Mouse (Mus musculus): ENCODE measurements around the gene Unc119b. TPM values are rescaled to one million over a fixed set of nuclear protein-coding genes. Genes with fewer than 3 reads are reported as not detected.
"Not testable (repeated sequence)": the region's sequence is repeated elsewhere in the genome, so short reads cannot be mapped to it uniquely, and the experiment has no call there.

Gene Unc119b
- total RNA-seq, 2 experiments from 2014 or later, result 26.8 to 30.9 TPM

GRCm38 (mm10) chr5:115158040-115158983 lies 23.5 kb upstream of the Unc119b start, which contains the start of gene Mlec:
Gene Mlec (minus strand): TSS chr5:115158179.
- DNase-seq (ENCODE audit: extremely low spot score in 1 of 2, low spot score in 1 of 2), result peak; percentile 92 to 99

- DNase-seq (ENCODE audit: extremely low spot score in 1 of 2, low spot score in 1 of 2), result no peak
Measured at GRCm38 (mm10) chr5:115156933-115157589, 22.3 kb upstream of the Unc119b start.

DNA sequence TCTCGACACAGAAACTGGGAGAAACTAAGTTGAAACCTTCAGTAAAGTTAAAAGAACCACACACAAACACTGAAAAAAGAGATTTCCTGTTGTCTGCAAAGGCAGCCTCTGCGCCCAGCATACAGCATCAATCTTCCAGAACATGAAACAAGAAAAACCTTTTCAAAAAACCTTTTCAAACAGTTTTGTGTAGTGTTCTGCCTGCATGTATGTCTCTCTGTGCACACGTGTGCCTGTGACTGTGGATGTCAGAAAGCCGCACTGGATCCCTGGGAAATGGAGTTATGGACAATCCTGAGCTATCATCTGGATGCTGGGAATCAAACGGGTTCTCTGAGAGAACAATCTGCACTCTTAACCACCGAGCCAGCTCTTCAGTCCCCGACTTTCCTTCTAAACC lies 21.6 kb upstream of the Unc119b start:
- no peak for DNase-seq (ENCODE audit: extremely low spot score in 1 of 2, low spot score in 1 of 2)

DNA sequence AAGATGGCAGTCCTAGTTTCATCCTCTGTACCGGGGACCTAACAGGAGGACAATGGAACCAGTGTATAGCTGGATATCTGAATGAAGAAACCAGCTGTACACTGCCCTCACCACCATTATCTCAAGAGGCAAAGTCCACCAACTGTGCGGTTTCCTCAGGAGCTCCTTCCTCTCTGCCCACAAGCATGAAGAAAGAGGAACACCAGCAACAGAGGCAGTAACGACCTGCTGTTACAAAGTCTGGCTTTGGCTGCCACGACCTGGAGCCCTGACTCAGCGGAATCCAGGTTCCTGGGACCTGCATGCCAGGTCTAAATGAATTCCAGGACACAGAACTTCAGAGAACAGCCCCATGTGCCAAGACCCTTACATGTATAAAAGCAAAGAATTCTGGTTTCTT lies 21.1 kb upstream of the Unc119b start:
- DNase-seq (ENCODE audit: extremely low spot score in 1 of 2, low spot score in 1 of 2), result no peak

- no peak for DNase-seq (ENCODE audit: extremely low spot score in 1 of 2, low spot score in 1 of 2)
Measured at GRCm38 (mm10) chr5:115155156-115155631, 20.4 kb upstream of the Unc119b start.

GRCm38 (mm10) chr5:115152132-115152956 lies 17.6 kb upstream of the Unc119b start:
- no peak for DNase-seq (ENCODE audit: extremely low spot score in 1 of 2, low spot score in 1 of 2)

DNA sequence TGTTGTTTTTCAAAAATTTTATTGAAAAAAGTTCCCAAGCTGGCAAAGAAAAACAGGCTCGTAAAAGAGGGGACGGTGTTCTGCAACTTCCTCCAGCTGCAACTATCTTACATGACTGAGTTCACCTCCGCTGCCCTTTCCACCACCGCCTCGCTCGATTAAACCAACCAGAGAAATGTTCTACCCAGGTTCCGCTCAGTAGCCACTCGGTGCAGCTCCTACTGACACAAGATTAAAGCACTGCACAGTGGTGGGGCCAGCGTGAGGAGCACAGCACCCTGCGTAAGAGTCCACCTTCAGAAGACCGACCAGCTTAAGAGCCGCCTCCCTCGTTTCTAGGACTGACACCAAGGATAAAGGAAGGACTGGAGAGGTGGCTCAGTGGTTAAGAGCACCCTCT lies 16.7 kb upstream of the Unc119b start:
- DNase-seq (ENCODE audit: extremely low spot score in 1 of 2, low spot score in 1 of 2), result no peak

GRCm38 (mm10) chr5:115150991-115151390 lies 16.2 kb upstream of the Unc119b start:
- no peak for DNase-seq (ENCODE audit: extremely low spot score in 1 of 2, low spot score in 1 of 2)

- DNase-seq (ENCODE audit: extremely low spot score in 1 of 2, low spot score in 1 of 2), result no peak
Measured at GRCm38 (mm10) chr5:115149675-115150459, 15.1 kb upstream of the Unc119b start.

DNA sequence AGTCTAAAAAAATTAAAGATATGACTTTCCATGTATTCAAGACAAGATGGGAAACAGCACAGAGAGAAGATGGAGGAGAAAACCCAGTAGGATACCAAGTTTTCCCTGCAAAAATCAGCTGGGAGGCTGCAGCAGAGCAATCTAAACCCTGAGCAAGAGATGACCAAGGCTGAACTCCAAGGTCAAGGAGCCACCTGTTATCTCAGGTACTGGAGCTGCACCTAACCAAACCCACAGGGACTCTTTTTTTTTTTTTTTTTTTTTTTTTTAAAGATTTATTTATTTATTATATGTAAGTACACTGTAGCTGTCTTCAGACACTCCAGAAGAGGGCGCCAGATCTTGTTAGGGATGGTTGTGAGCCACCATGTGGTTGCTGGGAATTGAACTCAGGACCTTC lies 14.1 kb upstream of the Unc119b start:
- DNase-seq (ENCODE audit: extremely low spot score in 1 of 2, low spot score in 1 of 2), result not testable (repeated sequence)

DNA sequence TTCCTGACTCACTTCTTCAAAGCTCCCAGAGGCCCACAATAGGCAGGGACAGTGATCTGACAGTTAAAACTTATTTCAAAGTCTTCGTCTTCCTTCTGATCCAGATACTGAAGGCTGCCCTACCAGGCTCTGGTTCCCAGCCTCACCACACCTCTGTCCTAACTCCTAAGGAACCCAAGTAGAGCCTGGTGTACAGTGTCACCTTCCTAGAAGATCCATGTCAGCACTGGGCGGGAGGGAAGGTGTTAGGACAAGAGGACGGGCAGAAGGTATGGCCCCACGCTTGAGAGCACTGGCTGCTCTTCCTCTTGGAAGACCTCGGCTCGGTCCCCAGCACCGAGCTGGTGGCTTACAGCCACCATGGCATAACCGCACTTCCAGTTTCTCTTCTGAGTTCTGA lies 13.6 kb upstream of the Unc119b start:
- no peak for DNase-seq (ENCODE audit: extremely low spot score in 1 of 2, low spot score in 1 of 2)

GRCm38 (mm10) chr5:115147388-115147787 lies 12.6 kb upstream of the Unc119b start:
- no peak for DNase-seq (ENCODE audit: extremely low spot score in 1 of 2, low spot score in 1 of 2)

DNA sequence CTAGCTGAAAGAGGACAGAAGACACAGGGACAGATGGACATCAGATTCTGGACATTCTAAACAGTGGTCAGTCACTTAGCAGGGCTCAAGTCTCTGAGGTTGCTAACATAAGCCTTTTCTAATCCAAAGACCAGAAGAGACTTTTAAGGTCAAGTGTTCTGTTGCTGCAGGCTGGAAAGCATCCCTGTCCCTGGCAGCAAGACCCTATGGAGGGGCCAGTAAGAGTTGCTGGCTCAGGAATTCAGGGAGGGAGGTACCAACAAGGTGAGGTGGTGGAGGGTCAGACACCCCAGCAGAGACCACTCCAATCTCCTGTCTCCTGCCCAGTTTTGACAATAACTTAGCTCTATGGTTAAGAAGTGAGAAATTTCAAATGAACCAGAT lies 12.0 kb upstream of the Unc119b start:
- DNase-seq (ENCODE audit: extremely low spot score in 1 of 2, low spot score in 1 of 2), result no peak

GRCm38 (mm10) chr5:115145976-115146746 lies 11.4 kb upstream of the Unc119b start:
- no peak for DNase-seq (ENCODE audit: extremely low spot score in 1 of 2, low spot score in 1 of 2)

DNA sequence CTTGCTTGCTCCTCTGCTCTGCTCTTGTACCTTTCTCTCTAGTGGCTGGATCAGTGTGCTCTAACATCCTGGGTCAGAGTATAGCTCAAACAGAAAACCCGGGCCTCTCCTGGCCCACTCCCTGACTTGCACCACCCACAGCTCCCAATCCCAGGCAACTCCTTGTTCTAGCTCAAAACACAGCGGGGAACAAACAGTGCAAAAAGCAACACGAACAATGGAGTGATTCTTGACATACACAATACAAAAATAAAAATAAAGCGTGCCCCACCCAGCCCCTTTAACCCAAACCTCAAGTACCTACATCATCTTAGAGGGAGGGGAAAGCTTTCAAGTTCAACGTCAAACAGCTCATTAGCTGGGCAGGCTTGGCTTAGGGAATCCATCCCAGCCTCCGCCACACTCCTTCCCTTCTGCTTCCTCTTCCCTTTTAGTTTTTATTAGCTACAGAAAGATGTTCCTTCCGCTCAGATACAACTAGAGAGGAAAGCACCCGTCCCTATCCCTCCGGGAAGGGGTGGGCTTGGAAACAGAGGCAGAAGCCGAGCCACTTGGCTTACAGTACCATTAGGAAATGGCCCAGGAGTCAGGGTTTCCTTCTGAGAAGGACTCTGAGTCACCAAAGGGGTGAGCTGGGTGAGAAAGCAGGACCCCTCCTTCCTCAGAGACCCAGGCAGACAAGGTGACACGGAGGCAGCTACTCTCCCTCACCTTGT lies 10.6 kb upstream of the Unc119b start:
- DNase-seq (ENCODE audit: extremely low spot score in 1 of 2, low spot score in 1 of 2), result no peak

DNA sequence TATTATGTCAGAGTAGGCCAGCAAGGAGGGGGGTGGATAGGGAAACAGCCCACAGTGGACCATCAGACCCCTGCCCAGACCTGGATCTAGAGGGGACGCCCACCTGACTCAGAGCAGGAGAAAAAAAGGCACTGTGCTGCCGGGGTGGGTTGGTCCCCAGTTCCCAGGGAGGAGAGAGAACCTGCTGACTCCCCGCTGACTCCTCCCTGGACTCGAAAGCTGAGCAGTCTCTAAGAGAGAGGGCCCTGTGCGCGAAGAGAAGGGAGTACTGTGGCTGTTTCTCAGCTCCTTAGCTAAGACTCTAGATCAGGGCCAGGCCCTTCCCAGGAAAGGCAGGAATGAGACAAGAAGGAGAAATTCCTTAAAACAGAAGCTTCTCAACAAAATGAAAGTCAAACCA lies 9.7 kb upstream of the Unc119b start:
- DNase-seq (ENCODE audit: extremely low spot score in 1 of 2, low spot score in 1 of 2), result no peak

- peak in 1 of 2 experiments; percentile 36 for DNase-seq (ENCODE audit: extremely low spot score in 1 of 2, low spot score in 1 of 2)
Measured at GRCm38 (mm10) chr5:115143552-115143951, 8.8 kb upstream of the Unc119b start.

DNA sequence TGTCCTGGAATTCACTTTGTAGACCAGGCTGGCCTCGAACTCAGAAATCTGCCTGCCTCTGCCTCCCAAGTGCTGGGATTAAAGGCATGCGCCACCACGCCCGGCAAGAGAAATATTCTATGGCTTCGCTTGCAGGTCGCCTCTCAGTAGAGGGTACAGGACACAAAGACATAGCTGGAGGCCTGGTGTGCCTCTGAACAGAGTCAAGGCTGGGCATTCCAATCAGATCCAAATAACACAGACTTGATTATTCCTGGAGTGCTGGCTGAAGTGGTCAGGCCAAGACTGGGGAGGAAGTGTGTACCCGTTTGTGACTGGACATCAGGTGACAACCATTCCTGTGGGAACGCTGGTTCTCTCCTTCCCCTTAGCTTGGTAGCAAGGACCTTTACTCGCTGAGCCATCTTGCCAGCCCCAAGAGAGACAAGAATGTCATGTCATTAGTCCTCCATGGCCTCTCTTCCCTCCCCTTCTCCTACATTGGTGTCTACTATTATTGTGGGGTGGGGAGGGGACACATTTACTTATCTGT lies 7.5 kb upstream of the Unc119b start:
- no peak for DNase-seq (ENCODE audit: extremely low spot score in 1 of 2, low spot score in 1 of 2)
